Mouse (Mus musculus): ENCODE measurements around the gene Cyb5d2. TPM values are rescaled to one million over a fixed set of nuclear protein-coding genes. Genes with fewer than 3 reads are reported as not detected.

Gene Cyb5d2
- total RNA-seq, 2 experiments from 2014 or later: 2.5 to 22.6 TPM

Other genes with a start within 250 kb of the Cyb5d2 start
- gene Spns3, start 245.6 kb downstream of the Cyb5d2 start, total RNA-seq (2015; ENCODE audit: low replicate concordance): 1.4 and 6.7 TPM in 2 replicates
- gene Spns3, start 245.6 kb downstream of the Cyb5d2 start, total RNA-seq (2017; ENCODE audit: low replicate concordance): 0.39 and 0.76 TPM in 2 replicates
- gene Ube2g1, start 188.9 kb downstream of the Cyb5d2 start, total RNA-seq (2015; ENCODE audit: low replicate concordance): 19.8 and 21.0 TPM in 2 replicates
- 11.3 and 16.6 TPM in 2 replicates for gene Ube2g1, start 188.9 kb downstream of the Cyb5d2 start, total RNA-seq (2017; ENCODE audit: low replicate concordance)
- 56.2 and 75.3 TPM in 2 replicates for gene Ankfy1, start 106.1 kb downstream of the Cyb5d2 start, total RNA-seq (2015; ENCODE audit: low replicate concordance)
- gene Ankfy1, start 106.1 kb downstream of the Cyb5d2 start, total RNA-seq (2017; ENCODE audit: low replicate concordance): 56.1 and 64.0 TPM in 2 replicates
- gene Zzef1, start 84 bp upstream of the Cyb5d2 start, total RNA-seq (2015; ENCODE audit: low replicate concordance): 31.7 and 35.2 TPM in 2 replicates
- gene Zzef1, start 84 bp upstream of the Cyb5d2 start, total RNA-seq (2017; ENCODE audit: low replicate concordance): 35.3 and 54.3 TPM in 2 replicates
- 19.8 and 20.5 TPM in 2 replicates for gene Atp2a3, start 165.0 kb upstream of the Cyb5d2 start, total RNA-seq (2015; ENCODE audit: low replicate concordance)
- gene Atp2a3, start 165.0 kb upstream of the Cyb5d2 start, total RNA-seq (2017; ENCODE audit: low replicate concordance): 11.1 and 15.1 TPM in 2 replicates
- 1.1 and 3.4 TPM in 2 replicates for gene P2rx1, start 203.0 kb upstream of the Cyb5d2 start, total RNA-seq (2015; ENCODE audit: low replicate concordance)
- gene P2rx1, start 203.0 kb upstream of the Cyb5d2 start, total RNA-seq (2017; ENCODE audit: low replicate concordance): 0.45 and 0.51 TPM in 2 replicates
- gene Camkk1, start 222.9 kb upstream of the Cyb5d2 start, total RNA-seq (2015; ENCODE audit: low replicate concordance): not detected in 2 replicates
- gene Camkk1, start 222.9 kb upstream of the Cyb5d2 start, total RNA-seq (2017; ENCODE audit: low replicate concordance): 0.26 and 0.76 TPM in 2 replicates

Data from erythroid progenitor cell, adult 5-6 weeks (primary cell).